ENCODE assay signal across 28 mouse cellular contexts in the genomic region with DNA sequence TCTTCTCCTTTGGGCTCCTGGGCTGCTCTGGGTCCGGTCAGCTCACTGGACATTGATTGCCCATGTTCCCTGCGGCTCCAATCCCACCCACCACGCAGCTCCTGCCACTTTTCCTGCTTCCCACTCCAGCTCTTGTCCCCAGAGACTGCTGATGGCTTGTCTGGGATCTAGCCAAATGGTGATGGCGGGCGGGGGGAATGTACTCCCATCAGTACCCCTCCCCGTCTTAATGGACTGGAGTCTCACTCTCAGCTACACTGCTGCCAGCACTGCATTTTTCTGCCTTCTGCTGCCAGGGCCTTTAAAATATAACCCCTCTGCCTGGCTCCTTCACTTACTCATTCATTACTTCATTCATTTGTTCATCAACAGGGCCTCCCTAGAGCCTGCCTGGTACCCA. TPM values are rescaled to one million over a fixed set of nuclear protein-coding genes. Genes with fewer than 3 reads are reported as not detected.
DNase-seq lines count a peak whose midpoint lies in the region; ATAC-seq and TF ChIP-seq lines count a peak whose summit lies in the region.
"Had no signal": no experiment of that assay in that cellular context is flagged by ENCODE, and none has a peak within 500 bp of the region (broad histone marks: within the 10 kb centered on the region; RNA-seq: fewer than 3 reads in every experiment).

No protein-coding gene starts in this region.

- no peak overlapping the region for H3K4me2 ChIP-seq in hindbrain, embryonic 13.5 days
- H3K4me2 ChIP-seq in hindbrain, embryonic 16.5 days (ENCODE audit: low read length) = no peak overlapping the region
- H3K4me2 ChIP-seq in midbrain, embryonic 14.5 days (ENCODE audit: low read length) = no peak overlapping the region
- H3K4me2 ChIP-seq: embryonic facial prominence, embryonic 13.5 days; kidney, embryonic 15.5 days; midbrain, embryonic 12.5 days had no signal

- H3K9me3 ChIP-seq in hindbrain, embryonic 13.5 days = no peaks in the 10 kb centered on the region
- H3K9me3 ChIP-seq in hindbrain, embryonic 16.5 days (ENCODE audit: control insufficient read depth, low read length) = no peaks in the 10 kb centered on the region
- no peaks in the 10 kb centered on the region for H3K9me3 ChIP-seq in midbrain, embryonic 14.5 days (ENCODE audit: control insufficient read depth, low read length)
- H3K9me3 ChIP-seq in midbrain, embryonic 10.5 days (replicated peaks) = no peaks in the 10 kb centered on the region
- H3K9me3 ChIP-seq: embryonic facial prominence, embryonic 13.5 days; heart, embryonic 10.5 days; kidney, embryonic 15.5 days; midbrain, embryonic 12.5 days had no signal

- no peak for TF ChIP-seq CTCF in brain, embryonic 14.5 days (IDR thresholded peaks at IDR 0.05; ENCODE audit: borderline replicate concordance, extremely low read depth, insufficient read depth, insufficient read length)

- H3K4me1 ChIP-seq in hindbrain, embryonic 13.5 days (replicated peaks) = peaks cover 52% of the 10 kb centered on the region
- H3K4me1 ChIP-seq in hindbrain, embryonic 16.5 days (ENCODE audit: control insufficient read depth, insufficient read depth, low read depth, low read length) = peaks cover 26% of the 10 kb centered on the region
- peaks cover 28% of the 10 kb centered on the region for H3K4me1 ChIP-seq in midbrain, embryonic 14.5 days (ENCODE audit: control insufficient read depth, insufficient read depth, low read length)
- peaks cover 46% of the 10 kb centered on the region for H3K4me1 ChIP-seq in midbrain, embryonic 10.5 days
- H3K4me1 ChIP-seq: embryonic facial prominence, embryonic 13.5 days had no signal

- H3K36me3 ChIP-seq in hindbrain, embryonic 13.5 days = no peaks in the 10 kb centered on the region
- no peaks in the 10 kb centered on the region for H3K36me3 ChIP-seq in hindbrain, embryonic 16.5 days (ENCODE audit: control insufficient read depth, insufficient read depth, low read length)
- H3K36me3 ChIP-seq in midbrain, embryonic 14.5 days (ENCODE audit: control insufficient read depth, insufficient read depth, low read length) = no peaks in the 10 kb centered on the region
- no peaks in the 10 kb centered on the region for H3K36me3 ChIP-seq in midbrain, embryonic 10.5 days
- H3K36me3 ChIP-seq: embryonic facial prominence, embryonic 13.5 days; heart, embryonic 10.5 days; kidney, embryonic 15.5 days; midbrain, embryonic 12.5 days had no signal

- 0 out of 2 replicates have a peak overlapping the region, but pooled peaks have one; percentile 5 for H3K27ac ChIP-seq in hindbrain, embryonic 13.5 days
- H3K27ac ChIP-seq in hindbrain, embryonic 16.5 days (ENCODE audit: low read depth, low read length) = no peak overlapping the region
- H3K27ac ChIP-seq in midbrain, embryonic 14.5 days (replicated peaks; ENCODE audit: low read depth, low read length) = no peak overlapping the region
- no peak overlapping the region for H3K27ac ChIP-seq in midbrain, embryonic 10.5 days (replicated peaks)
- H3K27ac ChIP-seq: embryonic facial prominence, embryonic 13.5 days; heart, embryonic 10.5 days; kidney, embryonic 15.5 days; midbrain, embryonic 12.5 days had no signal

- 55% methylated on average over 6 of the region's 6 CpGs for WGBS in hindbrain, embryonic 13.5 days
- WGBS in hindbrain, embryonic 16.5 days = 46% methylated on average over 6 of the region's 6 CpGs
- WGBS in midbrain, embryonic 14.5 days = 69% methylated on average over 6 of the region's 6 CpGs
- 82% methylated on average over 6 of the region's 6 CpGs for WGBS in midbrain, embryonic 10.5 days

- TF ChIP-seq POLR2A in brain, embryonic 14.5 days (IDR thresholded peaks at IDR 0.05; ENCODE audit: borderline replicate concordance, extremely low read depth, insufficient read depth, insufficient read length, poor library complexity, severe bottlenecking) = no peak

- no peak overlapping the region for H3K9ac ChIP-seq in hindbrain, embryonic 13.5 days
- H3K9ac ChIP-seq in hindbrain, embryonic 16.5 days (ENCODE audit: low read depth, low read length) = no peak overlapping the region
- H3K9ac ChIP-seq in midbrain, embryonic 14.5 days (replicated peaks; ENCODE audit: low read length) = no peak overlapping the region
- H3K9ac ChIP-seq: embryonic facial prominence, embryonic 13.5 days; kidney, embryonic 15.5 days; midbrain, embryonic 12.5 days had no signal

- peaks cover 32% of the 10 kb centered on the region; the same call in 1 of the 2 replicates for H3K27me3 ChIP-seq in hindbrain, embryonic 13.5 days
- H3K27me3 ChIP-seq in hindbrain, embryonic 16.5 days (replicated peaks; ENCODE audit: control insufficient read depth, insufficient read depth, low read length) = peaks cover 3% of the 10 kb centered on the region; the same call in 1 of the 2 replicates
- peaks cover 7% of the 10 kb centered on the region; the same call in 1 of the 2 replicates for H3K27me3 ChIP-seq in midbrain, embryonic 14.5 days (ENCODE audit: control insufficient read depth, insufficient read depth, low read length)
- peaks cover 38% of the 10 kb centered on the region for H3K27me3 ChIP-seq in midbrain, embryonic 10.5 days (ENCODE audit: low read depth, poor library complexity, severe bottlenecking)

- DNase-seq in midbrain, embryonic 14.5 days = peak; percentile 46
- no peak for DNase-seq in midbrain, embryonic 10.5 days (ENCODE audit: low spot score)
- DNase-seq in MN1 (ENCODE audit: low spot score) = peak; percentile 74
- DNase-seq in brain, embryonic 14.5 days (ENCODE audit: low read depth) = peak; percentile 77
- no peak for DNase-seq in adrenal gland, adult 8-10 months
- DNase-seq: adrenal gland, postnatal 10 days; cerebellum, adult 2 months; cerebellum, postnatal 25 days; embryo, embryonic 11 days; kidney, adult 11 months; kidney, postnatal 36 days; right cerebral cortex, postnatal 25 days; spleen, adult 18-20 months; thymus, postnatal 36 days had no signal

- no peak for ATAC-seq in hindbrain, embryonic 13.5 days (ENCODE audit: low FRiP score)
- no peak for ATAC-seq in hindbrain, embryonic 16.5 days
- ATAC-seq in midbrain, embryonic 14.5 days (ENCODE audit: low FRiP score, low TSS enrichment) = no peak
- ATAC-seq: activated CD4-positive, CD25-positive, alpha-beta regulatory T cell, adult 4 months; lung, postnatal 0 days had no signal

- H3K4me3 ChIP-seq in hindbrain, embryonic 13.5 days = no peak overlapping the region
- no peak overlapping the region for H3K4me3 ChIP-seq in hindbrain, embryonic 16.5 days (ENCODE audit: low read length)
- no peak overlapping the region for H3K4me3 ChIP-seq in midbrain, embryonic 14.5 days (replicated peaks; ENCODE audit: low read depth, low read length)
- H3K4me3 ChIP-seq in midbrain, embryonic 10.5 days = no peak overlapping the region
- H3K4me3 ChIP-seq: embryonic facial prominence, embryonic 13.5 days; erythroblast, embryonic 14.5 days; heart, embryonic 10.5 days; kidney, embryonic 15.5 days; midbrain, embryonic 12.5 days; myocyte had no signal

RNA-seq across cellular contexts. Expression of a gene that starts 2.5 kb away (rescaled TPM):
- 28.8 and 31.6 TPM in 2 replicates for polyA plus RNA-seq in hindbrain, embryonic 13.5 days (2015; fragmentation: Nextera tagmentation; extraction: Ambion mirVana)
- 33.5 and 41.6 TPM in 2 replicates for polyA plus RNA-seq in hindbrain, embryonic 16.5 days (2015; fragmentation: Nextera tagmentation; extraction: Ambion mirVana)
- 23.0 and 25.7 TPM in 2 replicates for polyA plus RNA-seq in midbrain, embryonic 14.5 days (2014; fragmentation: Nextera tagmentation; extraction: Ambion mirVana)
- polyA plus RNA-seq in midbrain, embryonic 10.5 days (2016; fragmentation: Nextera tagmentation; extraction: Ambion mirVana) = 11.9 and 13.4 TPM in 2 replicates
- polyA plus RNA-seq in brain, embryonic 14.5 days (2012; rRNA removed) = 19.4 and 25.1 TPM in 2 replicates
- 100 to 1,000 TPM; 219 to 291 (median 255) TPM for total RNA-seq in adrenal gland, adult 8-10 months (2022)

RNA-seq across cellular contexts. Expression of a gene that starts 13.3 kb away (rescaled TPM):
- polyA plus RNA-seq in hindbrain, embryonic 13.5 days (2015; fragmentation: Nextera tagmentation; extraction: Ambion mirVana) = not detected in 2 replicates
- polyA plus RNA-seq in hindbrain, embryonic 16.5 days (2015; fragmentation: Nextera tagmentation; extraction: Ambion mirVana) = 0.61 TPM in 1 of 2 replicates, not detected in the other
- not detected in 2 replicates for polyA plus RNA-seq in midbrain, embryonic 14.5 days (2014; fragmentation: Nextera tagmentation; extraction: Ambion mirVana)
- polyA plus RNA-seq in midbrain, embryonic 10.5 days (2016; fragmentation: Nextera tagmentation; extraction: Ambion mirVana) = 3.0 TPM in 1 of 2 replicates, not detected in the other
- 0.37 and 0.79 TPM in 2 replicates for polyA plus RNA-seq in brain, embryonic 14.5 days (2012; rRNA removed)
- total RNA-seq in adrenal gland, adult 8-10 months (2022) = 1 to 10 TPM in 2 of 4 experiments, not detected in 2; 4.4 to 8.6 TPM
- total RNA-seq: liver, adult 2 months; MEL had no signal
- polyA plus RNA-seq: C2C12; erythroblast, embryonic 14.5 days; gonadal fat pad, adult 2 months; heart, embryonic 10.5 days; liver, adult 2 months; midbrain, embryonic 12.5 days had no signal

Comparison
In these comparisons a context has a peak if more than half of its experiments do, and no peak if none do; other contexts are left out.
1. DNase-seq: peak in midbrain, embryonic 14.5 days (single experiment), MN1 (single experiment) and brain, embryonic 14.5 days (single experiment); none in midbrain, embryonic 10.5 days (single experiment) and adrenal gland, adult 8-10 months (single experiment).